Mouse (Mus musculus): ENCODE measurements around the gene Adh5. TPM values are rescaled to one million over a fixed set of nuclear protein-coding genes. Genes with fewer than 3 reads are reported as not detected.

Adh5 gene
- polyA plus RNA-seq, 1 experiment from 2014 or later = 207 TPM

Other genes with a start within 250 kb of the Adh5 start
- not detected in 2 replicates for gene 4930579F01Rik, start 249.3 kb upstream of the Adh5 start, polyA plus RNA-seq (2016; fragmentation: Nextera tagmentation; extraction: Ambion mirVana)
- 0.10 and 0.20 TPM in 2 replicates for gene Adh7, start 225.3 kb upstream of the Adh5 start, polyA plus RNA-seq (2016; fragmentation: Nextera tagmentation; extraction: Ambion mirVana)
- gene Adh1, start 182.1 kb upstream of the Adh5 start, polyA plus RNA-seq (2016; fragmentation: Nextera tagmentation; extraction: Ambion mirVana) = 1.8 and 2.7 TPM in 2 replicates
- gene Adh6a, start 129.8 kb upstream of the Adh5 start, polyA plus RNA-seq (2016; fragmentation: Nextera tagmentation; extraction: Ambion mirVana) = not detected in 2 replicates
- 0.54 and 0.60 TPM in 2 replicates for gene Adh6b, start 101.3 kb upstream of the Adh5 start, polyA plus RNA-seq (2016; fragmentation: Nextera tagmentation; extraction: Ambion mirVana)
- not detected in 2 replicates for gene Adh4, start 27.6 kb upstream of the Adh5 start, polyA plus RNA-seq (2016; fragmentation: Nextera tagmentation; extraction: Ambion mirVana)
- gene Metap1, start 46.4 kb downstream of the Adh5 start, polyA plus RNA-seq (2016; fragmentation: Nextera tagmentation; extraction: Ambion mirVana) = 44.1 and 44.2 TPM in 2 replicates
- 380 and 391 TPM in 2 replicates for gene Eif4e, start 83.1 kb downstream of the Adh5 start, polyA plus RNA-seq (2016; fragmentation: Nextera tagmentation; extraction: Ambion mirVana)

Measured in limb, embryonic 12.5 days (tissue).